Mouse (Mus musculus) forebrain, embryonic 12.5 days (tissue): ENCODE results near the gene Maats1. TPM values are rescaled to one million over a fixed set of nuclear protein-coding genes. Genes with fewer than 3 reads are reported as not detected.
A peak's percentile ranks its signal among the peaks of the same experiment; 100 is the strongest.

Experiments used
- ATAC-seq: fragments of 200-750 bp; cut with Nextera tagmentation; 2 replicates; pipeline ENCODE4 v1.8.0; 2017; ENCODE audit warnings: moderate TSS enrichment; ENCODE audit not compliant: low FRiP score
- H3K27ac ChIP-seq: fragments of 300-500 bp; sonication (generic); 2 replicates; pipeline ENCODE4 v1.5.1; 2016; ENCODE audit warnings: mild to moderate bottlenecking
- H3K27me3 ChIP-seq: fragments of 300-500 bp; sonication (generic); 2 replicates; pipeline ENCODE4 v1.6.1; 2016; ENCODE audit warnings: mild to moderate bottlenecking
- H3K36me3 ChIP-seq: fragments of 300-500 bp; sonication (generic); replicated peaks from 2 replicates; pipeline ENCODE4 v1.6.1; 2016; ENCODE audit warnings: mild to moderate bottlenecking
- H3K4me1 ChIP-seq: fragments of 300-500 bp; sonication (generic); 2 replicates; pipeline ENCODE4 v1.6.1; 2016
- H3K4me2 ChIP-seq: fragments of 300-500 bp; sonication (generic); 2 replicates; pipeline ENCODE4 v1.6.1; 2016; ENCODE audit warnings: mild to moderate bottlenecking, moderate library complexity
- H3K4me3 ChIP-seq: fragments of 300-500 bp; sonication (generic); replicated peaks from 2 replicates; pipeline ENCODE4 v1.5.1; 2016; ENCODE audit warnings: mild to moderate bottlenecking
- H3K9ac ChIP-seq: fragments of 300-500 bp; sonication (generic); 2 replicates; pipeline ENCODE4 v1.6.1; 2016; ENCODE audit warnings: mild to moderate bottlenecking
- H3K9me3 ChIP-seq: fragments of 300-500 bp; sonication (generic); 2 replicates; pipeline ENCODE4 v1.6.1; 2016
- WGBS: fragments of 180-500 bp; shearing (Covaris S2); methylation state at CpG from one replicate; pipeline ENCODE4 v1.1.7; 2016; 5-methylcytosine and 5-hydroxymethylcytosine counted together
- polyA plus RNA-seq: library from polyadenylated mRNA; unstranded; fragments of >200 nt; fragmentation: Nextera tagmentation; extraction: Ambion mirVana; gene quantifications from 2 replicates; pipeline ENCODE4 v1.2.1, GENCODE M21; 2016

Maats1 gene
- polyA plus RNA-seq, 1 experiment from 2014 or later: 0.60 TPM

DNA sequence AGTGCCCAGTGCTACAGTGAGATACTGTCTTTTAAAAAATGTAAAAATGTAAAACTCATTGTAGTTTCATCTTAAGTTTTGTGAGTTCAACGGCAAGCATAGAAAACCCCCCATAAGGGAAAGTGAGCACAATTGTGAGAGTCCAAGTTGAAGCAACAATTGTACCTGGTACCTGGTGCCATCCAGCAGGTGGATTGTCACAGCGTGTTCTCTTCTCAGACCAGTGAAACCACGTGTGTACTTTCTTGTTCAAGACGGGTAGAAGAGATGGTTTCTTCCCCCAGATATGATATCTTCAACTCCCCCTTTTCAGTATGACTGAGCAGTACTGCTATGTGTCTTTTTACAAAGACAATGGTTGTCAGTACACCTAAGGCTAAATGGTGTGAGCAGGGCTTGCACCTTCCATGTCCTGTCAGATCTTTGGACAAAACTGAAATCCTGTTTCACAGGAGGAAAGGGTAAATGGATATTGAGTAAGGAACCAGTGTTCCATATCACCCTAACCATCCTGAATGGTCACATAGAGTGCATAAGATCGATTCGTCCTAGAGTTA is 16.4 kb upstream of the Maats1 start:
- Histone ChIP-seq H3K27ac (no peak overlapping the region), H3K27me3 (no peaks in the 10 kb centered on the region), H3K9ac (no peak overlapping the region), H3K9me3 (no peaks in the 10 kb centered on the region), H3K36me3 (0 out of 2 replicates have a peak, but pooled peaks cover 7% of the 10 kb centered on the region), H3K4me2 (no peak overlapping the region), H3K4me3 (no peak overlapping the region), H3K4me1 (peaks cover 4% of the 10 kb centered on the region; the same call in 1 of the 2 replicates)
- 91% methylated on average over 6 of the region's 6 CpGs for WGBS
- ATAC-seq: no peak

DNA sequence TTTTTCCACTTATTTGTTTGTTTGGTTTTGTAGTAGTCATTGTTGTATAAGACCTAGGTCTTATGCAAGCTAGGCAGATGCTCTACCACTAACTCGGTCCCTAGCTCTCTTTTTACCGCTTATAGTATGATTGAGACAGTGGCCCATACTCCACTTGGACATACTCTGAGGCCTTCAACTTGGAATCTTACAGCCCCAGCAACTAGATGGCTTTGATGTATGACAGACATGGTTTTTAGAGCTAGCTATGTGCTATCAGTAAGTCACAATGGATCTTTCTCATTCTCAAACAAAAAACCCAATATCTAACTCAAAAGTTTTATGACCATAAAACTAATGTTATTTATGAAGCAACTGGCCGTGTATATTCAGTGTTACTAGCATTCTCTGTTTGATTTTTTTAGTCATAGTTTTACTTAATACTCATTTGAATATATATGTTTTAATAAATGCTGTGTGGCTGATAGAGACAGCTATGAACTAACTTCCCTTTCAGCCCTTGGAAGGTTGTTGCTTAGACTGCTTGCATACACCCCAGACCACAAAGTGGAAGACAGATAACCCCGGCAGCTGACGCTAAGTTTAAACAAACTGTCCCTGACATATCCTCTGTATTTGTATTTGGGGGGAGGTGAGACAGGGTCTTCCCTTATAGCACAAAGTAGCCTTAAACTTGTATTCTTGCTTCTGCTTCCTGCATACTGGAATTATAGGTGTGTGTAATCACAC is 12.4 kb upstream of the Maats1 start:
- Histone ChIP-seq H3K36me3 (peaks cover 35% of the 10 kb centered on the region), H3K4me2 (no peak overlapping the region), H3K4me3 (no peak overlapping the region), H3K4me1 (no peaks in the 10 kb centered on the region), H3K9me3 (no peaks in the 10 kb centered on the region), H3K27me3 (no peaks in the 10 kb centered on the region), H3K9ac (no peak overlapping the region), H3K27ac (no peak overlapping the region)
- no peak for ATAC-seq
- WGBS: 87% methylated on average over 5 of the region's 5 CpGs

DNA sequence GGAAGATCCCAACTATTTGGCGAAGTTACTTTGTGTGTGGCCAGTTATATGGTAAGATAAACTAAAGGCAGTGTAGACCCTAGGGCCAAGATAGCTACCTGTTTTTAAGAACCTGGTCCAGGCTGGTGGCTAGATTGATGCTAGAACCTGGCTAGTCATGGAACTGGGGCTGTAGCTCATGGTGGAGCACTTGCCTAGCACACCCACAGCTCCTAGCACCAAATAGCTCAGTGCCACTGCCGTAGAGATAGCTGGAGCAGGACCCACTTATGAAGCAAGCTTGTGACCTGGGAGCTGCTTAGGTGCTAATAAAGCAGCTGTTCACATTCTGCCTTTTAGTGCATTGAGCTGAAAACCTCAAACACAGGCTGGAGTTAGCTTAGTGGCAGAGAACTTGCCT is 11.7 kb upstream of the Maats1 start:
- H3K9ac ChIP-seq: no peak overlapping the region
- H3K4me2 ChIP-seq: no peak overlapping the region
- H3K4me3 ChIP-seq: no peak overlapping the region
- H3K27me3 ChIP-seq: no peaks in the 10 kb centered on the region
- peaks cover 41% of the 10 kb centered on the region for H3K36me3 ChIP-seq
- no peak overlapping the region for H3K27ac ChIP-seq
- ATAC-seq: no peak
- 98% methylated on average over 2 of the region's 2 CpGs for WGBS
- H3K9me3 ChIP-seq: no peaks in the 10 kb centered on the region
- no peaks in the 10 kb centered on the region for H3K4me1 ChIP-seq

DNA sequence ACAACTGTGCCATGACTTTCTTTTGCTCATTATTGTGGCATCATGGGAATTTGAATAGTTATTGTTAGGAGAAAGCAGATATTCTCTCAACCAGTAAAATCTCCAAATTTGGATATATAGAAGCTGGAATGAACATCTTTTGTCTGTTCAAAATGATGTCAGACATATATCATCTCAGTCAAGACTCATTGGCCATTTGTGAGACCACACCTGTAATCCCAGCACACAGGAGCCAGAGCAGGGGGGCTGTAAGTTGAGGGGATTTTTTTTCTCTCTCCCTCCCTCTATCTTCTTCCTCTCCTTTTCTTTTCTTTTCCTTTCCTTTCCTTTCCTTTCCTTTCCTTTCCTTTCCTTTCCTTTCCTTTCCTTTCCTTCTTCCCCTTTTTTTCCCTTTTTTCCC is 10.9 kb upstream of the Maats1 start:
- ATAC-seq: no peak
- Histone ChIP-seq H3K27ac (no peak overlapping the region), H3K4me3 (no peak overlapping the region)

DNA sequence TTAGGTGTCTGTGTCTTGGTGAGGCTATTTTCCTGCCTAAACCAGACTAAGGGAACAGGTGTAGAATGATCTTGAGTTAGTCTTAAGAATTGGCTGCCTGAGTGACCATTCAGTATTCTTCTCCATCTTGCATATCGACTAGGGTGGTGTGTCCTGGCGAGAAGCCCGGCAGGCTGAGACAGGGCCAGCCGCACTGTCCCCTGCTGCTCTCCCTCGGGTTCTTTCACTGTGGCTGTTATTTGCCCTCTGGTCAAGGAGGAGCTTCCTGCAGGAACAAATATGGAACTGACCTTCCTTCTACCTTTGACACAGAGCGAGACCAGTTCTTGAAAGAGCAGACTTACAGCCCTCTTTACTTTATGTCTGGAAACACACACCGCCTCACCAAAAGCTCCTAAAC is 10.1 kb upstream of the Maats1 start:
- 85% methylated on average over 7 of the region's 7 CpGs for WGBS
- Histone ChIP-seq H3K9ac (no peak overlapping the region), H3K4me2 (no peak overlapping the region), H3K9me3 (no peaks in the 10 kb centered on the region), H3K36me3 (peaks cover 38% of the 10 kb centered on the region), H3K27me3 (no peaks in the 10 kb centered on the region), H3K4me3 (no peak overlapping the region), H3K27ac (no peak overlapping the region), H3K4me1 (peaks cover 10% of the 10 kb centered on the region)
- ATAC-seq: no peak

More for the DNA sequence above, 10.9 kb upstream of the Maats1 start:
- H3K9me3 ChIP-seq: no peaks in the 10 kb centered on the region
- no peak overlapping the region for H3K4me2 ChIP-seq
- H3K36me3 ChIP-seq: peaks cover 38% of the 10 kb centered on the region
- H3K9ac ChIP-seq: no peak overlapping the region
- H3K4me1 ChIP-seq: peaks cover 6% of the 10 kb centered on the region
- no peaks in the 10 kb centered on the region for H3K27me3 ChIP-seq

DNA sequence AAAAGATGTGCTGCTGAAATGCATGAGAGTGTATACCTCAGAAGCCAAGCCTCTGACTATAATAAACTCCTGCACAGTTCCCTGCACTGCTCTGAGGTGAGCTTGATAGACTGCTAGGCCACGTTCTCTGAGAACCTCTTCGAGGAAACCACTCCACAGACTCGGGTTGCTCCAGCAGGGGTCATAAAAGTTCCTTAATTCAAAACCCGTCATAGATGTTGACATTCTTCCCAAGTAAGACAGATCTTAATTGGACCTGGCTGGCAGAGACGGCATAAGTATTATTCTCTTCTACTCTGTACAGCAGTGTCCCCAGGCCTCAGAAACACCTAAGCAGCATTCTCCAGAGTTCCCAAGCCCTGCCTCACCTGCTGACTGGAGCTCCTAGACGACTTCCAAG is 9.0 kb upstream of the Maats1 start:
- Histone ChIP-seq H3K9me3 (no peaks in the 10 kb centered on the region), H3K4me1 (peaks cover 10% of the 10 kb centered on the region), H3K27me3 (no peaks in the 10 kb centered on the region), H3K9ac (no peak overlapping the region), H3K36me3 (peaks cover 34% of the 10 kb centered on the region), H3K4me3 (no peak overlapping the region), H3K4me2 (no peak overlapping the region), H3K27ac (no peak overlapping the region)
- ATAC-seq: no peak
- WGBS: 89% methylated on average over 6 of the region's 6 CpGs

DNA sequence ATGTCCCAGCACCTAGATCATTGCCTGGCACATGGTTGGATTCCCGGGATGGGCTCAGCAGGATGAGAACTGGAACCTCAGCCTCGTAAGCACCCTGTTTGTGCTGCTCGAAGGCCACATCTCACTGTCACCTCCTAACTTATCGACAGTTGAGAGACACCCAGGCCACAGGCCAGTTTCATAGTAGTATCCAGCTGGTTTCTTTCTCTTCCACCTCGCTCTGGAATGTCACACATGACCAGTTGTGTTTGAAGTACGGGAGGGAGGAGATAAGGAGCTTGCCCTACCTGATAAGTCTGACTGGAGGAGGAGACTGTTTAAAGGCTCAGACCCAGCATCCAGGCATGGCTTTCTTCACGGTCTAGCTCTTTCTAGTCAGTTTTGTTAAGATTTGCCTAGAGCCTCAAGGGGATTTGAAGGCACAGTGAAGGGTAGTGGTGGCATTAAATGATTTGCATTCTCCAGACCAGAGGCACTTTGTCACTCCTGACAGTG is 8.5 kb upstream of the Maats1 start:
- H3K36me3 ChIP-seq: peaks cover 34% of the 10 kb centered on the region
- no peaks in the 10 kb centered on the region for H3K9me3 ChIP-seq
- WGBS: 94% methylated on average over 7 of the region's 7 CpGs
- ATAC-seq: no peak
- H3K9ac ChIP-seq: no peak overlapping the region
- H3K27me3 ChIP-seq: no peaks in the 10 kb centered on the region
- H3K27ac ChIP-seq: no peak overlapping the region
- peaks cover 10% of the 10 kb centered on the region for H3K4me1 ChIP-seq
- H3K4me2 ChIP-seq: no peak overlapping the region
- H3K4me3 ChIP-seq: no peak overlapping the region

DNA sequence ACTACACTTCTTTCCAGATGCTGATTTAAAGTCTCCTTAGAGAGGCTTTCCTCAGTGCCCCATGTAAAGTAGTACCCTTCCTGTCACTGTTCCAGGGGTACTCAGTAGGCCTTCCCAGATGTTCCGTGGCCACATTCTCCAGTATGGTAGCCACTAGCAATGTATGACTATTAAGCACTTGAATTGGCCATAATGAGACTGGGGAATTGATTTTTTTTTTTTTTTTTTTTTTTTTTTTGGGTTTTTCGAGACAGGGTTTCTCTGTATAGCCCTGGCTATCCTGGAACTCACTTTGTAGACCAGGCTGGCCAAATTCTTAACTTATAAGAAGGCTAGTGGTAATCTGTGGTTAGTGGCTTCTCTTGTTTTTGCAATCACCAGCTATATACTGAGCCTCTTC is 7.9 kb upstream of the Maats1 start:
- no peak overlapping the region for H3K9ac ChIP-seq
- ATAC-seq: no peak
- H3K4me3 ChIP-seq: no peak overlapping the region
- peaks cover 10% of the 10 kb centered on the region for H3K4me1 ChIP-seq
- peaks cover 34% of the 10 kb centered on the region for H3K36me3 ChIP-seq
- H3K27ac ChIP-seq: no peak overlapping the region
- no peaks in the 10 kb centered on the region for H3K9me3 ChIP-seq
- H3K4me2 ChIP-seq: no peak overlapping the region
- H3K27me3 ChIP-seq: no peaks in the 10 kb centered on the region
- WGBS: 85% methylated on average over 2 of the region's 2 CpGs

DNA sequence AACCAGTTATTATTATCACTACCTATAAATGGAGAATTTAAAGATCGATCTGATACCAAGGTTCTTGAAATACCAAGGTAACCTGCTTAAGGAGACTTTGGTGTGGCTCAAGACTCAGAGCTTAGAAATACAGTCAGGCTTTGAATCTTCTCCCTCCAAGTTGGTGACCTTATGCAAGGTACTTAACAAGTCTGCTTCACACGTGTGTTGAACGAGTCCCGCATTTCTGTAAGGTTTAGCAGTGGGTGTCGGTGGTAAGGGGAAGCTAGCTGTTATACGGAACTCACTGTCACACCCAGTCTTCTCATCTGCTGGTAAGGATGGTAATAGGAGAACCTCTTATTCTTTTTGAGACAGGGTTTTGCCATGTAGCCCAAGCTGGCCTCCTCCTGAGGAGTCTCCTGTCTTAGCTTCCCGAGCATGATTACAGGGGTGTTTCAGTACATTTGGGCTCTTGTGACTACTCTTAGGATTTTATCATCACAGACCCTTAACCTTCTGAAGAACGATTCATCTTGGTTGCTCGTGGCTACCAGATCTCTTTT is 6.3 kb upstream of the Maats1 start:
- no peaks in the 10 kb centered on the region for H3K9me3 ChIP-seq
- H3K4me2 ChIP-seq: no peak overlapping the region
- no peak overlapping the region for H3K9ac ChIP-seq
- 90% methylated on average over 9 of the region's 9 CpGs for WGBS
- peaks cover 10% of the 10 kb centered on the region for H3K4me1 ChIP-seq
- no peak overlapping the region for H3K27ac ChIP-seq
- ATAC-seq: no peak
- peaks cover 34% of the 10 kb centered on the region for H3K36me3 ChIP-seq
- no peaks in the 10 kb centered on the region for H3K27me3 ChIP-seq
- no peak overlapping the region for H3K4me3 ChIP-seq

DNA sequence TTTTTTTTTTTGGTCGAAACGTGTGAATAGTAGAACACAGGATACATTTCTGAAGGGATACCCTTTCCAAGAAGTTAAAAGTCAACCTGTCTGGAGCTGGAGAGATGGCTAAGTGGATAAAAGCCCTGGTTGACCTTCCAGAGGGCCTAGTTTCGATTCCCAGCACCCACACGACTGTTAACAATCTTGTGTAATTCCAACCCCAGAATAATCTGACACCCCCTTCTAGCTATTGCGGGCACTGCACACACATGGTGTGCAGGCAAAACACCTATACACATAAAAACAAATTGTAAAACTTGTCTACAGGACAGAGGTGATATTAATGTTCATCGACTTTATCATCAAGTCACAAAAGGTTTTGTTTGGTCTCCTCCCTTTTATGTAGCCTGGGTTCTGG is 5.6 kb upstream of the Maats1 start:
- no peaks in the 10 kb centered on the region for H3K9me3 ChIP-seq
- ATAC-seq: no peak

DNA sequence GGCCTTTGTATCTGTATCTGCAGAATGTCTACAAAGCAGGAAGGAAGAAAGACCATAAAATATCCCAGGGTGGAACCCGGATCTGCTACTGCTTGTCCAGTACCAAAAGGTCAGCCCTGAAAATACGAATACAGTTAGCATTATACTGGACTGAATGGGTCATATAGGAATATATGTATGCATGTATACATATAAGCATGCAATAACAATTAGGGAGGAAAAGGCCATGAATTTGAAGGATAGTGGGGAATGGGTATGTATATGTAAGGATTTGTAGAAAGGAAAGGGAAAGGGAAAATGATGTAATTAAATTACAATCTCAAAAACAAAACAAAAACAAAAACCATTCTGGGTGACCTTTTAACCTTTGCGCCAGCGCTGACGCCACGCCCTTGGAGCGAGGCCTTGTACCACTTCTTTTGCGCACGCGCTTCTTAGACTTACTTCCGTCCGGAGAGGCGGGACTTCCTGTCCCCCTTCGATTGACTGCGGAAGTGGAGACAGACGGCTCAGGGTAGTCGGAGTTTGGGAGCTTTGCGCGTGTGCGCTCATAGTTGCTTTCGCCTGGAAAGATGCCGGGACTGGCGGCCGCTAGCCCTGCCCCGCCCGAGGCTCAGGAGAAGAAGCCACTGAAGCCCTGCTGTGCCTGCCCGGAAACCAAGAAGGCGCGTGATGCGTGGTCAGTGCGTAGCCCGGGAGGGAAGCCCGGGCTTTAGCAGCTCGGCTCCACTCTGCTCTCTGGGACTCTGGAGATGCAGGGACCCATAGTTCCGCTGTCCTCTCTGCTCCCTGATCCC is 4.8 kb upstream of the Maats1 start, which contains the start of the genes Cox17 and Gm21987:
Gene Cox17, plus strand, starts transcription at position 463 of the 797 bp plus-strand sequence.
Gene Gm21987, plus strand, starts transcription at position 512 of the 797 bp plus-strand sequence.
- peak within 1 kb of the TSS; percentile 85 for H3K27ac ChIP-seq
- peak; percentile 97 for ATAC-seq
- WGBS: 2% methylated on average over 35 of the region's 35 CpGs

More for the DNA sequence above, 5.6 kb upstream of the Maats1 start:
- no peaks in the 10 kb centered on the region for H3K27me3 ChIP-seq
- peak overlapping the region; percentile 80; the same call in 1 of the 2 replicates for H3K9ac ChIP-seq
- H3K27ac ChIP-seq: no peak overlapping the region
- H3K4me1 ChIP-seq: peaks cover 10% of the 10 kb centered on the region
- peak overlapping the region; percentile 65 for H3K4me2 ChIP-seq
- peaks cover 34% of the 10 kb centered on the region for H3K36me3 ChIP-seq
- peak overlapping the region; percentile 80 for H3K4me3 ChIP-seq
- 57% methylated on average over 6 of the region's 6 CpGs for WGBS

More for the DNA sequence above, 4.8 kb upstream of the Maats1 start, which contains the start of the genes Cox17 and Gm21987:
- Histone ChIP-seq H3K4me2 (peak within 1 kb of the TSS; percentile 65), H3K9me3 (no peaks in the 10 kb centered on the region), H3K4me3 (peak within 1 kb of the TSS; percentile 80), H3K36me3 (peaks cover 27% of the 10 kb centered on the region), H3K4me1 (peaks cover 14% of the 10 kb centered on the region), H3K9ac (peak within 1 kb of the TSS; percentile 80), H3K27me3 (no peaks in the 10 kb centered on the region)
